Mouse (Mus musculus) ES-Bruce4 (cell line): Measurements from ENCODE around the gene Phf3.

Experiments
- CTCF ChIP-seq: IDR thresholded peaks from one replicate; pipeline ENCODE4 v1.8.1; 2011; ENCODE audit warnings: low read depth, low read length
- EP300 ChIP-seq: IDR thresholded peaks from 2 replicates; pipeline ENCODE4 v1.6.1; 2011; ENCODE audit warnings: low read depth, low read length; ENCODE audit not compliant: insufficient read depth
- POLR2A ChIP-seq: IDR thresholded peaks from one replicate; pipeline ENCODE4 v1.8.1; 2011; ENCODE audit warnings: low read length; ENCODE audit not compliant: insufficient read depth

DNA sequence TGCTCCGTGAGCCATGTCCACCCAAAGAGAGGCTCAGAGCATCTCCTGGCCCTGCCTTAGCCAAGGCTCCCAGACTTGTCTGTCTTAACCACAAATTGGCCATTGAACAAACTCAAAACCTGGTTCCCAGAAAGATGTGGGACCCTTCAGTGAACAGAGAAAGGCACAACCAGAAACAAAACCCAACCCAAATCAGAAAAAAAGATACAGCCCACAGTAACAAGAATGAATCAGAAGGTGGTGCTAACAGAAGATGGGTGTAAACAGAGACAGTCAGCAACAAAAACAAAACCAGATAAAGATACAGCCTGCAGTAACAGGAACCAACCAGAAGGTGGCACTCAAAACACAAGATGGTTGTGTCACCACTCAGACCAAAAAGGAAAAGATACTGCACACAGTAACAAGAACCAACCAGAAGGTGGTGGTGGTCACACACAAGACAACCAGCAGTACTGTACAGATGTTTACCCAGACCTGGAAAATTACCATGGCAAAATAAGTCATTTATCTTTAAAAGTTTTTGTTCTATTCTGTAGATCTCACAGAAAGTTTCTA lies 47.0 kb upstream of the Phf3 start:
- no peak for TF ChIP-seq CTCF
- TF ChIP-seq EP300 = no peak
- no peak for TF ChIP-seq POLR2A
